In the genomic region with DNA sequence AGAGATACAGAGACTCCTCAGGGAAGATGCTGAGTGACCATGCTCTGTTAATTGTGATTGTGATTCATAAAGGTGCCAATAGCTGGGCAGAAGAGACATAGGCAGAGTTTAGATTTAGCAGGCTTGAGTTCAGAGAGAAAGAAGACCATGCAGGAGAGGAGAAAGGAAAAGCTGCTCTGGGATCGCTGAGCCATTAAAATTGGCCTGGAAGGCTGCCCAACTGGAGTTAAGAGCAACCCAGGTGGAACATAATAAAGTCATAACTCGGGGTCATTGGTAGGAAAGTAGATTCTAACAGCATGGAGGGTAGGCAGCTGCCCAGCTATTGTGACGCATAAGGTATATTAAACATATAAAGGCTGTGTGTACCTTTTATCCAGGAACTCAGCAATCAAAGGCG, we compare ENCODE assay signal across 19 mouse cellular contexts.
DNase-seq lines count a peak whose midpoint lies in the region; ATAC-seq lines count a peak whose summit lies in the region.
"Had no signal": no experiment of that assay in that cellular context is flagged by ENCODE, and none has a peak within 500 bp of the region (broad histone marks: within the 10 kb centered on the region; RNA-seq: fewer than 3 reads in every experiment).

No protein-coding gene starts in this region.

- DNase-seq in kidney, adult 18-20 months: peak; percentile 7
- peak; percentile 49 for DNase-seq in kidney, adult 9 months
- peak; percentile 57 to 64 for DNase-seq in kidney, postnatal 25 days
- no peak for DNase-seq in right cerebral cortex, postnatal 14 days
- DNase-seq: adrenal gland, postnatal 10 days; cerebellum, adult 11-12 months; cerebellum, adult 9-10 months; gastrocnemius, postnatal 10 days; heart, adult 2 months; heart, postnatal 14 days had no signal

- H3K36me3 ChIP-seq in kidney, embryonic 15.5 days: no peaks in the 10 kb centered on the region
- H3K36me3 ChIP-seq: embryonic facial prominence, embryonic 12.5 days; forebrain, embryonic 12.5 days; heart, embryonic 15.5 days; hindbrain, embryonic 10.5 days had no signal

- H3K4me2 ChIP-seq in kidney, embryonic 15.5 days: no peak overlapping the region
- H3K4me2 ChIP-seq: embryonic facial prominence, embryonic 12.5 days; forebrain, embryonic 12.5 days; heart, embryonic 11.5 days; heart, embryonic 15.5 days; hindbrain, embryonic 14.5 days had no signal

- no peak overlapping the region for H3K27ac ChIP-seq in kidney, embryonic 15.5 days
- H3K27ac ChIP-seq: embryonic facial prominence, embryonic 12.5 days; forebrain, embryonic 12.5 days; heart, adult 2 months; heart, embryonic 15.5 days; hindbrain, embryonic 10.5 days; hindbrain, embryonic 14.5 days had no signal

- H3K4me3 ChIP-seq in kidney, embryonic 15.5 days (replicated peaks): no peak overlapping the region
- H3K4me3 ChIP-seq: embryonic facial prominence, embryonic 12.5 days; forebrain, embryonic 12.5 days; heart, adult 2 months; heart, embryonic 15.5 days; hindbrain, embryonic 10.5 days had no signal

- H3K27me3 ChIP-seq in kidney, embryonic 15.5 days: no peaks in the 10 kb centered on the region
- H3K27me3 ChIP-seq: embryonic facial prominence, embryonic 12.5 days; forebrain, embryonic 12.5 days; heart, embryonic 15.5 days had no signal

- H3K9ac ChIP-seq in kidney, embryonic 15.5 days: no peak overlapping the region
- H3K9ac ChIP-seq: embryonic facial prominence, embryonic 12.5 days; forebrain, embryonic 12.5 days; heart, embryonic 15.5 days; hindbrain, embryonic 14.5 days had no signal

- no peak for ATAC-seq in kidney, embryonic 15.5 days (replicated peaks; ENCODE audit: low FRiP score)
- ATAC-seq in monocyte, adult 5-6 weeks (replicated peaks; ENCODE audit: insufficient number of reproducible peaks, low FRiP score, low TSS enrichment, poor library complexity, severe bottlenecking): no peak
- ATAC-seq: forebrain, embryonic 16.5 days had no signal

- WGBS in kidney, embryonic 15.5 days: 68% methylated on average over 4 of the region's 4 CpGs

- no peaks in the 10 kb centered on the region for H3K9me3 ChIP-seq in kidney, embryonic 15.5 days (replicated peaks)
- H3K9me3 ChIP-seq: embryonic facial prominence, embryonic 12.5 days; forebrain, embryonic 12.5 days; heart, embryonic 15.5 days; hindbrain, embryonic 10.5 days had no signal

- H3K4me1 ChIP-seq in kidney, embryonic 15.5 days: no peaks in the 10 kb centered on the region
- H3K4me1 ChIP-seq: embryonic facial prominence, embryonic 12.5 days; forebrain, embryonic 12.5 days; heart, embryonic 15.5 days; hindbrain, embryonic 10.5 days had no signal
